Mouse (Mus musculus) olfactory bulb, adult 2 months (tissue): Measurements from ENCODE around the gene Fggy.

Experiments used
- CTCF ChIP-seq: fragments of 200-500 bp; IDR thresholded peaks from 2 replicates; pipeline ENCODE4 v1.5.1; 2012; ENCODE audit warnings: low read depth, mild to moderate bottlenecking, low read length, moderate library complexity; ENCODE audit not compliant: insufficient read depth
- POLR2A ChIP-seq: fragments of 200-500 bp; IDR thresholded peaks from 2 replicates; pipeline ENCODE4 v1.6.1; 2012; ENCODE audit warnings: mild to moderate bottlenecking, low read depth, low read length, moderate library complexity; ENCODE audit not compliant: insufficient read depth

- TF ChIP-seq CTCF = no peak
- TF ChIP-seq POLR2A = no peak
These were observed 111.2 kb downstream of the Fggy start for GRCm38 (mm10) chr4:95668543-95668942.
